Mouse (Mus musculus): Measurements from ENCODE around the gene Gtpbp10.

Gene Gtpbp10

DNA sequence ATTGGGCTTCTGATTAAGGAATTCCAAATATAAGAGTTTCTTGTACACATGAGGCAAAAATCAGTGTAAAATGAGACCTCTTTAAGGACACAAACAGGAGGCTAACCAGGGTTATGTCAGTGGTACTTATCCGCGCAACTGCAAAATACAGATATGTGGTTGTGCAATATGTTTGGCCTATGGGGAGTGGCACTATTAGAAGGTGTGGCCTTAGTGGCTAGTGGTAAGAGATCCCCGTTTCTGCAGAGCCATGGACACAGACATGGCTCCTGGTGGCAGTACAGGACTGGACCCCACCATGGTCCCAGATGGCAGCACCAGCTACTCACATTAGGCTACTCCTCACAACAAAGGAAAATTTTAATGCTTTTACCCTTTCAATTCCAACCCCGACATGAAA, 64.3 kb downstream of the Gtpbp10 start:
- no peak for DNase-seq

DNA sequence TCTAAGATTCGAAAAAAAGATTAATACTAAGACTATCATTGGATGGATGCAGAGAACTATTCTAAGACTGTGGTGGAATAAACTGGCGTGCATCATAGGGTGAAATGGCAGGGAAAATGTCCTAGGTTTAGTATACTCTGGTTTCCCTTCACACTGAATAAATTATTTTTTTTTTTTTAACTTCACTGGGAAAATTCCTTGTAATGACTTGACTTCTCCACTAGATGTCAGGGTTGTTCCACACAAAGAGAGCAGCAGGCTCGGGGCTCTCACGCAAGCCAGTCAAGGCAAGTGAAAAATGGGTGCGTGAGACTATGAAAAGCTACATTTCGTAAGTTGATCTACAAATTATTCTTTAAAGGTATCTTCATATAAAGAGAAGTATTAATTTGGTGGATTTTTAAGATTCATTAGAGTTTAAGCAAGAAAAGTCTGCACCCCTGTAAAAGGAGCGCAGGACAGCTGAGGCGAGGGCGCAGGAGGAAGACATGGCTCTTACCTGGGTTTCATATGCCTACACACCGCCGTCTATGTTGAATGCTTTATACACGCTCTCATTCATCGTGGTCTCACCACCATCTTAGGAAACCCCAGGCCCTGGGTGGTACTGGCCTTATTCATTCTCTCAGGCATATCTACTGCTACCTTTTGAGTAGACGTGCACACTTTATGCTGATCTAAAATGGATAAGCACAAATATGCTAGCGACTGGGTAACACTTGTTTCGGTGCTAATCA, 64.9 kb downstream of the Gtpbp10 start:
- peak; percentile 30 for DNase-seq

DNA sequence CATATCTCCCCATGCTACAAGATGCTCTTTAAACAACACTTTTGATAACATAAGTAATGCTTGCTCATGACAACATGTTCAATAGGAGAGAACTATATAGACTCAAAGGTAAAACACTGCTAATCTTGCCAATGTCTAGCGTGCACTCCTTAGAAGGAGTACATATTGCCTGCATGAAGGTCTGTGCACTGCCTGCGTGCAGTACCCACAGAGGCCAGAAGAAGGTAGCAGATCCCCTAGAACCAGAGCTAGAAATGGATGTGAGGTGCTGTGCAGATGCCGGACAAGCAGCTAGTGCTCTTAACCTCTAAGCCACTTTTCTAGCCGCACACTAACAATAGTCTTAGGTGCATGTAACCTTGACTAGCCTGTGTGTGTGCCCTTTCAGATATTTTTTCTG, 67.2 kb downstream of the Gtpbp10 start:
- DNase-seq: no peak
